Mouse (Mus musculus): Measurements from ENCODE around the gene Asb11.

Gene Asb11

DNA sequence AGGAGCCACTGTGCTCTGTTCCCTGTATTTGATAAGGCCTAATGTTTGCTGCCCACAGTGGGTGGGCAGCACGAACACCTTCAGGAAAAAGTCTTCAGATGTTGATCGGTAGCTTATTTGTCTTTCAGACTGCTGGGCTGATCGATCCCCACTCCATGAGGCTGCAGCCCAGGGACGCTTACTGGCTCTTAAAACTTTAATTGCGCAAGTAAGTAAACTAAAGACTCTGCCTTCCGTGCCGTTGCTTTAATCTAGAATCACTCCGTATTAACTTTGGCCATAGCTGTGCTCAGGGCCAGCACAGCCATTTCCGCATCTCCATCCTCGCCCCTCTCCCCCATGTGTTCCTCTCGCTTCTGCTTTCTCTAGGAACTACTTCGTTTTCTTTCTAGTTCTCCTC lies 8.8 kb downstream of the Asb11 start:
- no peak for DNase-seq (ENCODE audit: low spot score)

DNA sequence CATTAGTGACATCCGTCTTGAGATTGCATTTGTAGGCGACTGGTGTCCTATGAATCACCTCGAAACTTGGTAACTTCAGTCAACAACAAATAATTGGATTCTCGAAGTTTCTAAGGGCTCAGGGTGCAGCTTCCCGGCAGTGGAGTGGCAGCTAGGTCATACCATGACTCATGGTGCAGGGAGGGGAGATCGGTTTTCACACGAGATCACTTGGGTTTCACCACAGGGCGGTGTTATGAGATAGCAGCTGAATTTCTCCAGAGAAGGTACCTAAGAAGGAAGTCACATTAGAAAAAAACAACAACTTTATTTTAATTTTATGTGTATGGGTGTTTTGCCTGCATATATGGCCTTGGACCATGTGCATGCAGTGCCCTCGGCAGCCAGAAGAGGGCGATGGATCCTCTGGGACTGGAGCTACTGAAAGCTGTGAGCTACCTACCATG lies 9.3 kb downstream of the Asb11 start:
- DNase-seq (ENCODE audit: low spot score), result no peak

DNA sequence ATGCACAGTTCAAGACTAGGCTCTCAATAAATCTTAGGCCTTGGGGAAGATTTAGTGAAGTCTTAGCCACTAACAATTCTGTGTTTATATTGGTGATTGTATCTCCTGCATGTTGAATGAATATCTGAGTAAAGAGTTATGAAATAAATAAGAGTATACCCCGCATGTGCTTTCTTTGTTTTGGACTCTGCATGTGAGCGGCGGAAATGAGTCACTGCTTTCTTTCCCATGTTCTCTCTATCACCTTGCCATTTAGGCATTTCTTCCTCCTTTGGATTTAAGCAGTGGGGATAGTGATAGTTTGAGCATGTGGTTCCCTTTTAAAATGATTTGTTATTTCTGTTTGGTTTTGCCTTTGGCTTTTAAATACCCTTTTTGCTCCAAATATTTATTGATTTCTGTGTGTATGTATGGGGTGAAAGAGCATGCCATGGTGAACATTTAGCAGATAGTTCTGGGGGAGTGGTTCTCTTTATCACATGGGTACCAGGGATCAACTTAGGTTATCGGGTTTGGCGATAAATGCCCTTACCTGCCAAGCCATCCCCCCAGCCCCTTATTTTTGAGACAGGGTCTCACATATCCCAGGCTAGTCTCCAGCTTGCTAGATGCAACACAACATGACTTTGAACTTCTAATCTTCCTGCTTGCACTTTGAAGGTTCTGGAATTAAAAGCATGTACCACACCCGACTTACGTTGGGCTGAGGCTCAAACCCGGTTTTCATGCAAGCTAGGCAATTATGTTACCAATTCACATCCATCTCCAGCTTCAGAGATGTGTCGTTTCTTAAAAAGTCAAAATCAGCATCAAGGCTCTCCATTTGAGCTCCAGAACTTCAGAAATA lies 10.3 kb downstream of the Asb11 start:
- DNase-seq (ENCODE audit: low spot score), result no peak

DNA sequence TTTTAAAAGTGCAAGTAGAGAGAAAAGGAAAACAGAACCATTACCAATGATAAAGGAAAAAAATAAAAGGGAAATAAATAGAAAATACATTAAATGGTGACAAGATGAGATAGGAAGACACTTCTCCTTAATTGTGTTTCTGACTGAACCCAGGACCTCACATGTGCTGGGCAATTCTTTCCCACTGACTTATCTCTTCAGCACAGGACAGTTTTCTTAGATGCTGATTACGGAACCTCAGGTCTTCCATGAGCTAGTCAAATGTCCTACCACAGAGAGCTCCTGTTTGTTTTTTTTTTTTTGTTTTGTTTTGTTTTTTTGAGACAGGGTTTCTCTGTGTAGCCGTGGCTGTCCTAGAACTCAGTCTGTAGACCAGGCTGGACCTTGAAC lies 10.9 kb downstream of the Asb11 start:
- no peak for DNase-seq (ENCODE audit: low spot score)

DNA sequence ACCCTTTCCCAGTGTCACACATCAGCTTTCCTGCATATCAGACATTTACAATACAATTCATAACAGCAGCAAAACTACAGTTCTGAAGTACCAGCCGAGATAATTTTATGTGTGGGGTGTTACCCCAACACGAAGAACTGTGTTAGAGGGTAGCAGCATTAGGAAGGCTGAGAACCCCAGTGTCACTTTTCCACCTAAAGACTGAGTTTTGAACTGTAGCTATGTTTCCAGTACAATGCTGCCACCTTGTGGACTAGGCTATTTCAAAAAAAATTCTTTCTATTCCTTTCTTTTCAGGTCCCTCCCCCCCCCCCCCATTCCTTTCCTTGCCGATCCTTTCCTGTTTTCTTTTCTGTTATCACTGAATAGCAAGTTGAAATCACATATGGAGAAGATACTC lies 12.4 kb downstream of the Asb11 start:
- DNase-seq (ENCODE audit: low spot score), result no peak

DNA sequence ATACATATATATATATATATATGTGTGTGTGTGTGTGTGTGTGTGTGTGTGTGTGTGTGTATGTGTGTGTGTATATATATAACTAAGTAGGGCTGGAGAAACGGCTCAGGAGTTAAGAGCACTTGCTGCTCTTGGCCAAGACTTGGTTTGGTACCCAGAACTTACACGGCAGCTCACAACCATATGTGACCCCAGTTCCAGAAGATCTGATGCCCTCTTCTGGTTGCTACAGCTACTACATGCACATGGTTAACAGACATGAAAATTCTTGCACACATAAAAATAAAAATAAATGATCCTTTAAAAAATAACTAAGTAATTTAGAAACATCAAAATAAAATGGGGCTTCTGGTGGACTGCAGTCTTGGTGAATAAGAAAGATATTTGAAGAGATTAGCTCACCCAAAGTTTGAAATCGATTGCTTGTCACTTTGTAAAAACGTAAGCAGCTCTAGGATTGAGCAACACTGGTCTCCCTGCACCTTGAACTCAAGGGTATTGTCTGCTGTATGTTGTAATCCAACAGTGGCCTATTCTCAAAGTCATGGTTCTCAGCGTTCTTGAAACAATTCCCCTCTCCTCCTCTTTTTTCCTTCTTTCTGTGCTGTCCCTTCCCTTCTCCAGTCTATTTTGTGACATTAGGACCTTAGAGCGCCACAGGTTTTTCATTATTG lies 22.5 kb downstream of the Asb11 start:
- DNase-seq (ENCODE audit: low spot score), result no peak

DNA sequence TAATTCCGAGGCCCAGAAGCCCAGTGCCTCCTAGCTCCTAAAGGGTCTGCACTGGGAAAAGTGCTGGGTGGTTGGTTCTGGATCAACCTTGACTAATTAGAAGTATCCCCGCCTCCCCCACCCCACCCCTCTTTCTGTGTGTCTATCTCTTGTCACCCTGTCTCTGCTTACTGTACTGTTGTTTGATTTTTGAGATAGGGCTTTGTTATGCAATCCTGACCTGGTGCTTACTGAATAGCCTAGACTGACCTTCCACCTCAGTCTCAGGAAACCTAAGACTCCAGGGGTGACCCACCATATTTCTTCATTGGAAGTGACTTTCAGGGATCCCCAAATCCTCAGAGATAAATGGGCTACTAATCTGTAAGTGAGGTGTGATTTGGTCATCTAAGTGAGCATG lies 65.5 kb downstream of the Asb11 start:
- no peak for DNase-seq (ENCODE audit: low spot score)

DNA sequence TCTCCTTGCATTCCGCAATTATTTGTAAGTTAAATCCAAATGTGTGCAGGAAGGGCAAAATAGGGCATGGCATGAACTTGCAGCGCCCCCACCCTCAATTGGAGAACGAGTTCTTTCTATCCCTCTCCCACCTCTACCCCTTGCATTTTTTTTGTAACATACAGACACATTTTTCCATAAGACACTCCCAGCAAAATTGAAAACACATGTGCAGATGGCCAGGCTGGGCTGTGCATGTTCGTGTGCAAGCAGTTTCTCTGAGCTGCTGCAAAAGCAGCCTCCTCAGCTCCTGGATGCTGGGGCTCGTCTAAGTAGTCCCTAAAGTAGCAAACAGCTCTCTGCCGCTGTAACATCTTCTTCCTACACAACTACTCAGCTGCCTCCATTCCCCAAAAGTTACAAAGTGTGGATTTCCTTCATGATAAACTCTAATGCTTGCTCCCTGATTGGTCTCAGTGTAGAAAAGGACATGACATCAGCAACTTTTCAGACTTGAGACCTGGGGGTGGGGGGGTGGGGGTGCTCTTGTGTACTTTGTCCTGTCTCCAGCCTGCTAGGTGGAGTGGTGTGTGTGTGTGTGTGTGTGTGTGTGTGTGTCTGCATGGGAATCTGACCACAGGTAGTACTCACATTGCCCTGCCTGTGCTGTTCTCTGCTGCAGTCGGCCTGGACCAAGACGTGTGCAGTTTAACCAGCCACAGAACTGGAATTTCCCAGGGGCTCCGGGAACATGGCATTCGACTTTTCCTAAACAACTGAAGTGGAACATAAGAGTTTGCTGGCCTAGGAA lies 69.1 kb downstream of the Asb11 start, which contains the start of gene Asb9:
Gene Asb9 (plus strand): TSS at position 619 of the 790 bp plus-strand sequence.
- DNase-seq (ENCODE audit: low spot score), result no peak

DNA sequence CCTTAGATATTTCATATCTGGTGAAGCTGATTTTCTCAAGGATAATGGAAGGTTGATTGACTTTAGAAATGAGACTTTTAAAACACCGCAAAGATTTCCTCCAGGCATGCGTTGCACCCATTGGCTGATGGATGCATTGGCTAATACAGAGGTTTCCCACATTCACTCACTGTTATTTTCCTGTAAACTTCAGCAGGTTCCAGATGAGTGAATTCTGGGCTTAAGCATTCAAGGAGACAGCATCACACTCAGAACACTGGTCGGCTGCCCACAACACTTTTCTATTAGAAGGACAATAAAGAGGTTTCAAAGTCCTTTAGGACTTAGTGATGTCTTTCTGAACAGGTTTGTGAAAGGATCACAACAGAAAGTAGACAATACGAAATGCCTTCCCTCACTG lies 70.3 kb downstream of the Asb11 start:
- DNase-seq (ENCODE audit: low spot score), result no peak

DNA sequence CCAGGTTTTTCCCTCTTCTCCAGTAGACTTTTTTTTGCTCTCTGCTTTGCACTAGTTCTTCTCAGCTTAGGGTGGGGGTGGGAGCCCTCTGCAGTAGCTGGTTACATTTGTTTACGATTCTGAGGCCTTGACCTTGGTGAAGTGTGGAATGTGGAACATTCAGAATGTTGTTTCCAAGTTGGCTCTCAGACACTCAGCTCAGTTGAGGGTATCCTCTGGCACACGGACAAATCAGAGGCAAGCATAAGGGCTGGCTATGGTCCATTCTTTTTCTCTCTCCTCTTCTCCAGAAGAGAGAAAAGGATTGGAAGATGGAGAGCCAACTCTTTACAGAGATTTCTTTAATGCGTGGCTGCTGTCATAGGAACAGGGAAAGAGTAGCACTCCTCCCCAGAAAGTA lies 71.9 kb downstream of the Asb11 start:
- DNase-seq (ENCODE audit: low spot score), result no peak
